Mouse (Mus musculus) neutrophil, adult 5-6 weeks (primary cell): ENCODE results near the gene Mrps22. TPM values are rescaled to one million over a fixed set of nuclear protein-coding genes. Genes with fewer than 3 reads are reported as not detected.
A peak's percentile ranks its signal among the peaks of the same experiment; 100 is the strongest.

ENCODE experiments used
- ATAC-seq: fragments of 151-379, 151-347 bp; 2 replicates; pipeline ENCODE4 v1.8.0; 2017; ENCODE audit warnings: mild to moderate bottlenecking, moderate TSS enrichment; ENCODE audit not compliant: insufficient number of reproducible peaks, poor library complexity, low FRiP score, severe bottlenecking; ENCODE audit errors: extremely low read depth
- total RNA-seq: library from RNA; stranded (forward); fragments of 200-1000 nt; gene quantifications from 2 replicates; pipeline ENCODE4 v1.2.3, GENCODE M21; 2017

Mrps22 gene
- 18.3 and 23.2 TPM in 2 replicates for total RNA-seq

DNA sequence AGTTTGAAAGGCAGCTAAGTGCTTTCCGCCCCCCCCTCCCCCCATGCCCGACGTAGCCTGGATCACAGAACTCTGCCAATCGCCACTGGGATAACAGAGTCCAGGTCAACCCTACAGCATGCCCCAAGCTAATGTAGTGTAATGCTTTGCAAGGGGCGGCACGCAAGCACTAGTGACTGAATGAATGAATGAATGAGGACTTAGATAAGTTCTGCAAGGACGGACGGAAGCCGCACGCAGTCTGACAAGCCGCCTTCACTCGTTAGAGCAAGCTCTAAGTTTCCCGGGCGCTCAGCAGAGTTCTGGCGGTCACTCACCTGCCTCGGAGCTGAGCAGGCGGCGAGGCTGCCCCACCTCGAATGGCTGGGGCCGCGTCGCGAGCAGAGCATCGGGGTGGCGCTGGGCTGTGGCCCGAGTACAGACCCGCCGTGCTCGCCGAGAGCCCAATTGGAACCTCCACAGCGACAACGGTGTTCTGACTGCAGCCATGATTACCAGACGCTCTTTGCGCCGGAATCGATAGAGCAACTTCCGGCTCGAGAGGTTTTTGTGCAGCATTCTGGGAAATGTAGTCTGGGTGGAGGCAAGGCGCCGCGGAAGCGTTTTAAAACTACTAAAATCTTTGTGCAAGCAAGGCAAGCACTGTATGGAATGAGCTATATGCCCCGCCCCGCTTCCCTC lies at the start of gene Mrps22:
Gene Mrps22, minus strand, starts transcription at position 505 of the 681 bp plus-strand sequence.
- ATAC-seq, result peak; percentile 96

DNA sequence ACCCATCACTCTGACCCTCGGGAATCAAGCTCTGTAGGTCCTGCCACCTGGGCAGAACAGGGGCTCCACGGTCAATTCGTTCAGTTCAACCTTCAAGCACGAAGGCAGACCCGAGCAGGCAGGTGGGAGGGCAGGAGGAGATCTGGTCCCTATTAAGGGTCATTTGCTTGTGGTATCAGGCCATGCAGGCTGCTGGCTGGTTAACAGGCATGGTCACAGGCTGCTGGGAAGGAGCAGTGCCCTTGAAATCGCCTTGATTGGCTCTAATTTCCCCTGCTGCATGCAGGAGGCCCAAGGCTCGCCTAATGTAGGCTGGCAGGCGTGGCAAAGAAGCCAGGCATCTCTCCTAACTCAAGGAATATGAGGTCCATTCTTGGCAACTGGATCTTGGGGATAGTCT lies 49.1 kb upstream of the Mrps22 start:
- no peak for ATAC-seq

DNA sequence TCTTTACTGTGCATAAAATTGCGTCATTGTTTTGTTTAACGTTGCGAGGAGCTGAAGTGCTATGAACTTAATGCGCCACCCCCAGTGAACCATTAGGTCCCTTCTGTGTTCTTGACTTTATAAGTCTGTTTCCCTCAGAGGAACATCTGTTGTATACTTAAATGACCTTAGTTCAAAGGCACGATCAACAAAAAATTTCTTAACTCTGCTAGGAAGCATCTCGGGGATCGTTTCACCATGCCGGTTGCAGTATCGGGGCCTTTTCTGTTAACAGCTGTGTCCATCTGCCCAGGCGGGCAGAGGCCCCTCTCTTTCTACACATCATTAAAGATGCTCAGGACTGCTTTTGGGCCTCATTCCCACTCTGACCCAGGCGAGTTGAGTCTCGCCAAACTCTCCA lies 46.0 kb upstream of the Mrps22 start:
- ATAC-seq, result no peak

DNA sequence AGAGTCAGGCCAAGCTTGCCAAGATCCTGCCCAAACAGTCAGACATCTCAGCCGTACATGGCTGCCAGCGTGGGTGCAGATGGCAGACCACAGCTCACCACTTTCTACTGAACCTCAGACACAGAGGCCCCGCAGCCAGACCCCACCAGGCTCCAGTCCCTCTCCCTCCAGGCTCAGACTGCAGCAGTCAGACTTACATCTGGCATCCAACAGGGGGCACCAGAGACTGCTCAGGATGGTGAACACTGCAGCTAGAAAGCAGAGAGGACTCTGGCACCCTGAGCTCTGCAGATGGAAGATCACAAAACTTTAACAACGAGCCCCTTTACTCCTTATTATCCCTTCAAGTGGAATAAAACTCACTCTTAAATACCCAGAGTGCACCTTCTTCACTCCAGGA lies 44.3 kb upstream of the Mrps22 start:
- no peak for ATAC-seq

DNA sequence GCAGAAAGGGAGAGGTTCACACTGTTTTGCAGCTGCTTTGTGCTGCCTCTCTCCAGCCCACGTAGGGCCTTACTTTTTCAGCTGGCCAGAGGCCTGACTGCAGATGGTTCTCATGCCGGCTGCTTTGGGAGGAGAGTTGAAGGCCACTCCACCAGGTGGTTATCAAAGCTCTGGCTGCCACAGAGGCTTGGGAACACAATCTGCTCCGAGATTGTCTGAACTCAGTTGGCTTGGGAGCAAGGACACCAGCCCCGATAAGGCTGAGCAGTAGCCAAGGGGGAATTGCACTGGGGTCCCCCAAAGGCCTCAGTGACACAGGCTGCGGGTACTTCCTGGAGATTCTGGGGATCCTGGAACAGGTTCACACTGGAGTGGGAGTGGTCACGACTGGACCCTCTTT lies 40.7 kb upstream of the Mrps22 start:
- ATAC-seq, result no peak

DNA sequence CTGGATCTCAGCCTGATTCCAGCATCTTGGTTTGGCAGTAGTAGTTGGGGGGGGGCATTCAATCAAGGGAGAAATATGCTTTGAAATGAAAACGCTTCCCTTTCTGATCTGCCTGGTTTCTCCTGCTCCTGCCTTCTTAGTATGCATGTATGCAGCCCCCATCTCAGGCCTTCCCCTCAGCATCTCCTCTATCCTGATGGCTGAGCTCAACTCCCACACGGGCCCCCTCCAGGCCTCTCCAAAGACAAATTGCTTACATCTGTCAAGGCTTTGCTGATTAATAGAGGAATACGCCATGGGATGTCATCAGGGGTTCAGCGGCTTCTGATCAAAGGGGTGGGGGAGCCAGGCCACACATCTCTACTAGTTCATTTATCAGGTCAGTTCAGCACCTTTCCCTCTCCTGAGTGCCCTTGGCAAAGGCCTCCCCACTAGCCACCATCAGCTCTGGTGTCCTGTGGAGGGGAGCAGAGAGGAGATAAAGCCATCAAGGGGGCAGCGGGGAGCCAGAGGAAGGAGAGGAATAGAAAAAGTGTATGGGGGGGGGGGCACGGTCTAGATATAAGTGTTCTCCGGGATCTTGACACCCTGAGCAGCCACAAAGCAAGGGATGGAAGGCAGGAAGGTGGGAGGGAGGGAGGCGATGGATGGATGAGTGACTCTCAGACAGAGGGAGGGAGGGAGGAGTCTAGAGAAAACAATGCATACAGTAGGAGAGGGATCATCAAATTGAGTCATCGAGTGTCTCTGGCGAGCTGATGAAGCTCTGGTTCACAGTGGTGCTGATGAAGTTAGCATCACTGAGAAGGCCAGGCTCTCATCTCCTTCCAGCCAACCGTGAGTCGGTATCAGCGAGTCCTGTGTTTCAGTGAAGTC lies 32.1 kb upstream of the Mrps22 start:
- no peak for ATAC-seq

- no peak for ATAC-seq
These were observed 27.0 kb upstream of the Mrps22 start for GRCm38 (mm10) chr9:98628480-98628879.

GRCm38 (mm10) chr9:98604896-98605295 lies 3.4 kb upstream of the Mrps22 start:
- no peak for ATAC-seq

- ATAC-seq, result no peak
These were observed 438 bp upstream of the Mrps22 start for GRCm38 (mm10) chr9:98601837-98602359.

- no peak for ATAC-seq
These were observed 1.4 kb downstream of the Mrps22 start for GRCm38 (mm10) chr9:98600094-98600493.

GRCm38 (mm10) chr9:98583852-98584251 lies 17.6 kb downstream of the Mrps22 start:
- no peak for ATAC-seq

- peak; percentile 98 for ATAC-seq
These were observed 38.0 kb downstream of the Mrps22 start, which contains the start of gene Copb2 for GRCm38 (mm10) chr9:98563137-98564126. Copb2 (plus strand) TSS chr9:98563721.

DNA sequence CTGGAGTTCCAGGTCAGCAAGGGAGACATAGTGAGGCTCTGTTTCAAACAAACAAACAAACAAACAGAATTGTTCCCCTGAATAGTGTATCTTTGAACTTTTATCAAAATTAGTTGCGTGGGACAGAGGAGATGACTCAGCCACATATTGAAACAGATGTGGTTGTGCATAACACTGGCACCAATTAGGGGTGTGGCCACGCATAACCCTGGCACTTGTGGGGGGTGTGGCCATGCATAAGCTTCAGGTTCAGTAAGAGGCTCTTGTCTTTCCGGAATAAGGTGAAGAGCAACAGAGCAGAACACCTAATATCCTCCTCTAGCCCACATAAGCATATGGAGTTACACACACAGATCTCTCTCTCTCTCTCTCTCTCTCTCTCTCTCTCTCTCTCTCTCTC lies 57.4 kb downstream of the Mrps22 start:
- ATAC-seq, result no peak

Other genes starting within 250 kb of the Mrps22 start
- gene Rbp1, start 178.7 kb downstream of the Mrps22 start, total RNA-seq, result not detected in 2 replicates
- gene Rbp2, start 115.5 kb downstream of the Mrps22 start, total RNA-seq, result not detected in 2 replicates
- 110 and 125 TPM in 2 replicates for gene Copb2, start 37.9 kb downstream of the Mrps22 start, total RNA-seq
- not detected in 2 replicates for gene Prr23a1, start 240.8 kb upstream of the Mrps22 start, total RNA-seq